Mouse (Mus musculus) E14TG2a.4 (cell line): ENCODE results near the gene Hcn2.
A peak's percentile ranks its signal among the peaks of the same experiment; 100 is the strongest.

Source experiments
- H3K27me3 ChIP-seq: 2 replicates; pipeline ENCODE4 v1.6.1; 2014; ENCODE audit warnings: low read length, control low read depth; ENCODE audit not compliant: insufficient read depth
- H3K36me3 ChIP-seq: 2 replicates; pipeline ENCODE4 v1.6.1; 2014; ENCODE audit warnings: low read length, control low read depth; ENCODE audit not compliant: insufficient read depth
- H3K4me1 ChIP-seq: replicated peaks from 2 replicates; pipeline ENCODE4 v1.6.1; 2014; ENCODE audit warnings: low read depth, low read length, control low read depth
- H3K4me3 ChIP-seq: replicated peaks from 2 replicates; pipeline ENCODE4 v1.5.1; 2014; ENCODE audit warnings: mild to moderate bottlenecking, low read length
- H3K9me3 ChIP-seq: 2 replicates; pipeline ENCODE4 v1.6.1; 2014; ENCODE audit warnings: low read length, control low read depth
- CTCF ChIP-seq: conservative IDR thresholded peaks from 2 replicates; pipeline ENCODE4 v1.5.1; 2014; ENCODE audit warnings: low read length
- NANOG ChIP-seq: IDR thresholded peaks from 2 replicates; pipeline ENCODE4 v1.6.1; 2014; ENCODE audit warnings: borderline replicate concordance, low read length, mixed read lengths
- POU5F1 ChIP-seq: IDR thresholded peaks from 2 replicates; pipeline ENCODE4 v1.6.1; 2014; ENCODE audit warnings: low read length, borderline replicate concordance

The Hcn2 gene

GRCm38 (mm10) chr10:79712029-79712428 is 4.4 kb upstream of the Hcn2 start:
- peaks cover 68% of the 10 kb centered on the region for H3K4me1 ChIP-seq
- H3K4me3 ChIP-seq: no peak overlapping the region
- peak; percentile 40 for TF ChIP-seq CTCF
- TF ChIP-seq POU5F1: no peak
- H3K9me3 ChIP-seq: no peaks in the 10 kb centered on the region
- peaks cover 55% of the 10 kb centered on the region for H3K36me3 ChIP-seq
- peaks cover 21% of the 10 kb centered on the region for H3K27me3 ChIP-seq

- Histone ChIP-seq H3K4me1 (peaks cover 68% of the 10 kb centered on the region), H3K27me3 (peaks cover 27% of the 10 kb centered on the region), H3K4me3 (no peak overlapping the region), H3K9me3 (no peaks in the 10 kb centered on the region), H3K36me3 (peaks cover 49% of the 10 kb centered on the region)
- no peak for TF ChIP-seq NANOG
- TF ChIP-seq CTCF: peak; percentile 88
Measured at GRCm38 (mm10) chr10:79712499-79713126, 3.8 kb upstream of the Hcn2 start.

GRCm38 (mm10) chr10:79713163-79713562 is 3.3 kb upstream of the Hcn2 start:
- Histone ChIP-seq H3K4me3 (no peak overlapping the region), H3K4me1 (peaks cover 68% of the 10 kb centered on the region), H3K36me3 (peaks cover 45% of the 10 kb centered on the region), H3K9me3 (no peaks in the 10 kb centered on the region), H3K27me3 (peaks cover 33% of the 10 kb centered on the region)
- TF ChIP-seq NANOG: no peak
- TF ChIP-seq CTCF: no peak
- TF ChIP-seq POU5F1: no peak

- no peaks in the 10 kb centered on the region for H3K9me3 ChIP-seq
- H3K4me3 ChIP-seq: no peak overlapping the region
- peaks cover 29% of the 10 kb centered on the region for H3K36me3 ChIP-seq
- no peak for TF ChIP-seq NANOG
- no peak for TF ChIP-seq CTCF
- TF ChIP-seq POU5F1: no peak
- H3K27me3 ChIP-seq: peaks cover 42% of the 10 kb centered on the region
- peaks cover 51% of the 10 kb centered on the region for H3K4me1 ChIP-seq
Measured at GRCm38 (mm10) chr10:79714996-79715395, 1.4 kb upstream of the Hcn2 start.

GRCm38 (mm10) chr10:79716988-79717355 is 538 bp downstream of the Hcn2 start:
- H3K36me3 ChIP-seq: peaks cover 11% of the 10 kb centered on the region
- peak overlapping the region; percentile 87 for H3K4me3 ChIP-seq
- H3K4me1 ChIP-seq: peaks cover 35% of the 10 kb centered on the region
- H3K27me3 ChIP-seq: peaks cover 44% of the 10 kb centered on the region
- TF ChIP-seq NANOG (no peak), POU5F1 (no peak), CTCF (no peak)
- H3K9me3 ChIP-seq: no peaks in the 10 kb centered on the region

GRCm38 (mm10) chr10:79717640-79718357 is 1.4 kb downstream of the Hcn2 start:
- Histone ChIP-seq H3K9me3 (no peaks in the 10 kb centered on the region), H3K4me1 (peaks cover 37% of the 10 kb centered on the region), H3K4me3 (peak overlapping the region; percentile 87), H3K36me3 (peaks cover 5% of the 10 kb centered on the region; the same call in 1 of the 2 replicates), H3K27me3 (peaks cover 44% of the 10 kb centered on the region)
- no peak for TF ChIP-seq NANOG
- TF ChIP-seq POU5F1: no peak
- TF ChIP-seq CTCF: no peak

GRCm38 (mm10) chr10:79721089-79721488 is 4.7 kb downstream of the Hcn2 start:
- peaks cover 28% of the 10 kb centered on the region for H3K27me3 ChIP-seq
- H3K4me1 ChIP-seq: peaks cover 54% of the 10 kb centered on the region
- TF ChIP-seq CTCF (no peak), NANOG (no peak), POU5F1 (no peak)
- peaks cover 12% of the 10 kb centered on the region; the same call in 1 of the 2 replicates for H3K36me3 ChIP-seq
- H3K4me3 ChIP-seq: no peak overlapping the region
- no peaks in the 10 kb centered on the region for H3K9me3 ChIP-seq

GRCm38 (mm10) chr10:79723047-79723446 is 6.6 kb downstream of the Hcn2 start:
- no peak for TF ChIP-seq NANOG
- no peak for TF ChIP-seq CTCF
- TF ChIP-seq POU5F1: no peak
- Histone ChIP-seq H3K4me3 (no peak overlapping the region), H3K4me1 (peaks cover 46% of the 10 kb centered on the region), H3K27me3 (peaks cover 13% of the 10 kb centered on the region), H3K36me3 (peaks cover 26% of the 10 kb centered on the region; the same call in 1 of the 2 replicates), H3K9me3 (peaks cover 13% of the 10 kb centered on the region)

- Histone ChIP-seq H3K27me3 (peaks cover 6% of the 10 kb centered on the region), H3K36me3 (peaks cover 26% of the 10 kb centered on the region; the same call in 1 of the 2 replicates), H3K9me3 (peaks cover 13% of the 10 kb centered on the region), H3K4me3 (no peak overlapping the region), H3K4me1 (peaks cover 50% of the 10 kb centered on the region)
- no peak for TF ChIP-seq CTCF
- TF ChIP-seq NANOG: no peak
- TF ChIP-seq POU5F1: no peak
Measured at GRCm38 (mm10) chr10:79723692-79724091, 7.3 kb downstream of the Hcn2 start.
